Mouse (Mus musculus) urinary bladder, postnatal 10 days (tissue): Measurements from ENCODE around the gene Gm11239.
"Not testable (repeated sequence)": the region's sequence is repeated elsewhere in the genome, so short reads cannot be mapped to it uniquely, and the experiment has no call there.

Experiments used
- DNase-seq: peaks from one replicate; pipeline ENCODE4 v3.0.0; 2022; ENCODE audit warnings: low spot score

Gm11239 gene

DNA sequence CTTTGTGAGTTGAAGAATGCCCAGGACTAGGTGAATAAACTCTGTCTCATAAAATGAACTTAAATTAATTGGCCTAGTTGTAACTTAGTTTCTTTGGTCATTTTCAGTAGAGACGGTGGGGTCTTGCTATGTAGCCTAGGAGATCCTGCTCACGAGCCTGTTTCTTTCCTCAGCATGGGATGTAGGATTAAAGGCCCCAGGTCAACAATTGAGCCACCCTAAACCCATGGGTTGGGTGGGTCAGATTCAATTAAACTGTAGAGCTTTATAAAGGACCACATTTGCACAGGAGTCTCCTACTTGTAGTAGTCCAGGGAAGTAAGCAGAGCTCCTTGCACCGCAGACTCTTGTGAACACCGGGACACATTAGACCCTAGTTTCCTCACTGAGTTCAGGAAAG, at the start of gene Gm11239:
Gene Gm11239 (plus strand): TSS at position 301 of the 400 bp plus-strand sequence.
- DNase-seq = not testable (repeated sequence)

DNA sequence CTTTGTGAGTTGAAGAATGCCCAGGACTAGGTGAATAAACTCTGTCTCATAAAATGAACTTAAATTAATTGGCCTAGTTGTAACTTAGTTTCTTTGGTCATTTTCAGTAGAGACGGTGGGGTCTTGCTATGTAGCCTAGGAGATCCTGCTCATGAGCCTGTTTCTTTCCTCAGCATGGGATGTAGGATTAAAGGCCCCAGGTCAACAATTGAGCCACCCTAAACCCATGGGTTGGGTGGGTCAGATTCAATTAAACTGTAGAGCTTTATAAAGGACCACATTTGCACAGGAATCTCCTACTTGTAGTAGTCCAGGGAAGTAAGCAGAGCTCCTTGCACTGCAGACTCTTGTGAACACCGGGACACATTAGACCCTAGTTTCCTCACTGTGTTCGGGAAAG, 45.5 kb upstream of the Gm11239 start, which contains the start of gene Gm11237:
Gene Gm11237 (plus strand): TSS at position 301 of the 400 bp plus-strand sequence.
- DNase-seq = not testable (repeated sequence)

DNA sequence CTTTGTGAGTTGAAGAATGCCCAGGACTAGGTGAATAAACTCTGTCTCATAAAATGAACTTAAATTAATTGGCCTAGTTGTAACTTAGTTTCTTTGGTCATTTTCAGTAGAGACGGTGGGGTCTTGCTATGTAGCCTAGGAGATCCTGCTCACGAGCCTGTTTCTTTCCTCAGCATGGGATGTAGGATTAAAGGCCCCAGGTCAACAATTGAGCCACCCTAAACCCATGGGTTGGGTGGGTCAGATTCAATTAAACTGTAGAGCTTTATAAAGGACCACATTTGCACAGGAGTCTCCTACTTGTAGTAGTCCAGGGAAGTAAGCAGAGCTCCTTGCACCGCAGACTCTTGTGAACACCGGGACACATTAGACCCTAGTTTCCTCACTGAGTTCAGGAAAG, 30.3 kb upstream of the Gm11239 start, which contains the start of gene Gm11236:
Gene Gm11236 (plus strand): TSS at position 301 of the 400 bp plus-strand sequence.
- not testable (repeated sequence) for DNase-seq

DNA sequence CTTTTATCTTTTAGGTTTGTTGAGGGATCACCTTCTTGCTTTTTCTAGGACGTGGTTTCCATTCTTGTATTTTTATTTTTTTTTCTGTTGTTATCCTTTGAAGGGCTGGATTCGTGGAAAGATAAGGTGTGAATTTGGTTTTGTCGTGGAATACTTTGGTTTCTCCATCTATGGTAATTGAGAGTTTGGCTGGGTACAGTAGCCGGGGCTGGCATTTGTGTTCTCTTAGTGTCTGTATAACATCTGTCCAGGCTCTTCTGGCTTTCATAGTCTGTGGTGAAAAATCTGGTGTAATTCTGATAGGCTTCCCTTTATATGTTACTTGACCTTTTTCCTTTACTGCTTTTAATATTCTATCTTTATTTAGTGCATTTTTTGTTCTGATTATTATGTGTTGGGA, 6.3 kb upstream of the Gm11239 start:
- not testable (repeated sequence) for DNase-seq

DNA sequence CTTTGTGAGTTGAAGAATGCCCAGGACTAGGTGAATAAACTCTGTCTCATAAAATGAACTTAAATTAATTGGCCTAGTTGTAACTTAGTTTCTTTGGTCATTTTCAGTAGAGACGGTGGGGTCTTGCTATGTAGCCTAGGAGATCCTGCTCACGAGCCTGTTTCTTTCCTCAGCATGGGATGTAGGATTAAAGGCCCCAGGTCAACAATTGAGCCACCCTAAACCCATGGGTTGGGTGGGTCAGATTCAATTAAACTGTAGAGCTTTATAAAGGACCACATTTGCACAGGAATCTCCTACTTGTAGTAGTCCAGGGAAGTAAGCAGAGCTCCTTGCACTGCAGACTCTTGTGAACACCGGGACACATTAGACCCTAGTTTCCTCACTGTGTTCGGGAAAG, 15.1 kb downstream of the Gm11239 start, which contains the start of gene Gm428:
Gene Gm428 (plus strand): TSS at position 301 of the 400 bp plus-strand sequence.
- DNase-seq = not testable (repeated sequence)

DNA sequence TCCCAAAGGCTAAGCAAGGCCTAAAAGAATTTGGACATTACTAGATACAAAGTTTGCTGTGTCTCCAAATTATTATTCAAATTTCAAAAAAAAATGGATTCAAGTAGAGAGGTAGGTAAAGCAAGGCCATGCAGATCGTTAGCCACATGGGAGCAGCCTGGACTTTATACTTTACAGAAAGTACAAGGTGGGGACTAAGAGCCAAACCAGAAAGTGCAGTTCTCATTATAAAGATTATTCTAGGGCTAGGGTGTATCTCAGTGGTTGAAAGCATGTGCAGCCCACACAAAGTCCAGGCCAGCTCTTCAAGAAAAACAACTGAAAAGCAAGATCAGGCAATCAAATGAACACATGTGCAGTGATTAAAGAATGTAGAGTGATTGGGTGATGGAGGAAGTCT, 50.6 kb downstream of the Gm11239 start:
- DNase-seq = no peak

DNA sequence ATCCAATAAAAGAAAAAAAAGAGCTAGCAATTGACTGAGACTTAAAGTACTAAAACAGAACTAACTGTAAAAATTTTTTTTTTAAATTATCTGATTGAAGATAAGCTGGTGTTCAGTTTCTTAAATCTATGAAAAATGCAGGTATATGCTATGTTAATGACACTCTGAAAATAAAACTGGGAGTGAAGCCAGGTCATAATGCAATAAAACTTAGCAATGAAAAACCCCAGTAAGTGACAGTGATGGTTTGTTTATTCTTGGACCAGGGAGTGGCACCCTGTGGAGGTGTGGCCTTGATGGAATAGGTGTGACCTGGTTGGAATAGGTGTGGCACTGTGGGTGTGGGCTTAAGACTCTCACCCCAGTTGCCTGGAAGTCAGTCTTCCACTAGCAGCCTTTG, 51.7 kb downstream of the Gm11239 start:
- no peak for DNase-seq
